Mouse (Mus musculus): ENCODE results near the gene Tbx2.

- no peak for TF ChIP-seq CTCF (IDR thresholded peaks at IDR 0.05; ENCODE audit: borderline replicate concordance, extremely low read depth, insufficient read depth, insufficient read length)
- no peak for TF ChIP-seq POLR2A (IDR thresholded peaks at IDR 0.05; ENCODE audit: borderline replicate concordance, extremely low read depth, insufficient read depth, insufficient read length, poor library complexity, severe bottlenecking)
Observed at GRCm38 (mm10) chr11:85850233-85850632, 17.9 kb downstream of the Tbx2 start, which contains the start of gene Gm11444.
